Mouse (Mus musculus): ENCODE results near the gene Idh1.

- peak; percentile 85 for TF ChIP-seq POLR2A (IDR thresholded peaks at IDR 0.05; ENCODE audit: insufficient read length, low read depth)
- TF ChIP-seq MYOD1 (IDR thresholded peaks at IDR 0.05; ENCODE audit: control insufficient read depth in 1 of 3, insufficient read length in 2 of 3, low read depth in 2 of 3): peak in 1 of 3 experiments; percentile 28
- TF ChIP-seq MAX (IDR thresholded peaks at IDR 0.05; ENCODE audit: low read depth): no peak
- TF ChIP-seq TCF3 (IDR thresholded peaks at IDR 0.05; ENCODE audit: insufficient read length, low read depth): no peak
- peak; percentile 85 for TF ChIP-seq POLR2AphosphoS2 (IDR thresholded peaks at IDR 0.05; ENCODE audit: insufficient read length, low read depth)
- no peak for TF ChIP-seq REST (IDR thresholded peaks at IDR 0.05; ENCODE audit: insufficient read depth, insufficient read length)
- no peak for TF ChIP-seq E2F4 (IDR thresholded peaks at IDR 0.05; ENCODE audit: insufficient read depth)
Observed at GRCm38 (mm10) chr1:65178902-65179432, 7.3 kb downstream of the Idh1 start.

Measured in myocyte (in vitro differentiated cells).